In genomic region chr12:39950270-39950801, GRCm38 (mm10) we compare ENCODE assay signal across 13 mouse cellular contexts.
A peak's percentile ranks its signal among the peaks of the same experiment; 100 is the strongest.
DNase-seq lines count a peak whose midpoint lies in the region; ATAC-seq lines count a peak whose summit lies in the region.
"Had no signal": no experiment of that assay in that cellular context is flagged by ENCODE, and none has a peak within 500 bp of the region (broad histone marks: within the 10 kb centered on the region; RNA-seq: fewer than 3 reads in every experiment).

No protein-coding gene starts in this region.

- no peaks in the 10 kb centered on the region for H3K27me3 ChIP-seq in liver, embryonic 16.5 days (ENCODE audit: control insufficient read depth, insufficient read depth, low read depth, low read length)
- no peaks in the 10 kb centered on the region for H3K27me3 ChIP-seq in liver, embryonic 12.5 days (replicated peaks)
- no peaks in the 10 kb centered on the region for H3K27me3 ChIP-seq in intestine, embryonic 14.5 days (replicated peaks; ENCODE audit: control insufficient read depth, insufficient read depth, low read length)
- H3K27me3 ChIP-seq in midbrain, embryonic 11.5 days (ENCODE audit: control insufficient read depth, insufficient read depth, low read length), result no peaks in the 10 kb centered on the region
- no peaks in the 10 kb centered on the region for H3K27me3 ChIP-seq in midbrain, embryonic 13.5 days
- H3K27me3 ChIP-seq: hindbrain, embryonic 12.5 days; limb, embryonic 12.5 days had no signal

- H3K9ac ChIP-seq in liver, embryonic 16.5 days (ENCODE audit: low read depth, low read length), result no peak overlapping the region
- no peak overlapping the region for H3K9ac ChIP-seq in liver, embryonic 12.5 days
- no peak overlapping the region for H3K9ac ChIP-seq in intestine, embryonic 14.5 days (ENCODE audit: low read length)
- no peak overlapping the region for H3K9ac ChIP-seq in midbrain, embryonic 11.5 days (ENCODE audit: low read length)
- no peak overlapping the region for H3K9ac ChIP-seq in midbrain, embryonic 13.5 days (replicated peaks)
- H3K9ac ChIP-seq: hindbrain, embryonic 12.5 days; limb, embryonic 12.5 days had no signal

- H3K4me3 ChIP-seq in liver, embryonic 16.5 days (ENCODE audit: low read depth, low read length), result no peak overlapping the region
- H3K4me3 ChIP-seq in liver, embryonic 12.5 days, result no peak overlapping the region
- H3K4me3 ChIP-seq in intestine, embryonic 14.5 days (ENCODE audit: low read depth, low read length), result no peak overlapping the region
- no peak overlapping the region for H3K4me3 ChIP-seq in midbrain, embryonic 11.5 days (ENCODE audit: low read depth, low read length)
- H3K4me3 ChIP-seq in midbrain, embryonic 13.5 days (replicated peaks), result no peak overlapping the region
- H3K4me3 ChIP-seq: hindbrain, embryonic 12.5 days; limb, embryonic 12.5 days had no signal

- 63% methylated on average over 7 of the region's 7 CpGs for WGBS in liver, embryonic 16.5 days (ENCODE audit: insufficient replicate concordance)
- 73% methylated on average over 7 of the region's 7 CpGs for WGBS in liver, embryonic 12.5 days (ENCODE audit: insufficient replicate concordance)
- 77% methylated on average over 7 of the region's 7 CpGs for WGBS in intestine, embryonic 14.5 days
- 81% methylated on average over 7 of the region's 7 CpGs for WGBS in midbrain, embryonic 11.5 days
- WGBS in midbrain, embryonic 13.5 days, result 86% methylated on average over 7 of the region's 7 CpGs

- DNase-seq in cerebellum, adult 8-10 months, result no peak
- DNase-seq in intestine, embryonic 14.5 days (ENCODE audit: low spot score), result no peak
- peak; percentile 42 to 54 for DNase-seq in right cerebral cortex, postnatal 10 days (ENCODE audit: low spot score in 2 of 2)
- no peak for DNase-seq in midbrain, embryonic 11.5 days (ENCODE audit: low spot score, missing footprints)
- DNase-seq: thymus, adult 2 months had no signal

- peak; percentile 42; the same call in 1 of the 2 replicates for ATAC-seq in cerebellum, adult (ENCODE audit: insufficient number of reproducible peaks, low FRiP score, low TSS enrichment)
- peak; percentile 70 for ATAC-seq in liver, embryonic 16.5 days (ENCODE audit: low read depth)
- no peak for ATAC-seq in liver, embryonic 12.5 days
- 0 out of 2 replicates have a peak, but pooled peaks have one; percentile 60 for ATAC-seq in intestine, embryonic 14.5 days (replicated peaks; ENCODE audit: low FRiP score, low TSS enrichment, low read depth)
- ATAC-seq in midbrain, embryonic 11.5 days (ENCODE audit: low FRiP score), result no peak
- ATAC-seq in midbrain, embryonic 13.5 days, result no peak
- ATAC-seq: activated CD4-positive, CD25-positive, alpha-beta regulatory T cell, adult 4 months had no signal

- H3K4me2 ChIP-seq in liver, embryonic 16.5 days (ENCODE audit: low read depth, low read length), result no peak overlapping the region
- no peak overlapping the region for H3K4me2 ChIP-seq in liver, embryonic 12.5 days
- no peak overlapping the region for H3K4me2 ChIP-seq in intestine, embryonic 14.5 days (ENCODE audit: low read length)
- H3K4me2 ChIP-seq in midbrain, embryonic 11.5 days, result no peak overlapping the region
- H3K4me2 ChIP-seq in midbrain, embryonic 13.5 days (replicated peaks), result no peak overlapping the region
- H3K4me2 ChIP-seq: heart, embryonic 11.5 days; hindbrain, embryonic 12.5 days; limb, embryonic 12.5 days had no signal

- no peaks in the 10 kb centered on the region for H3K36me3 ChIP-seq in liver, embryonic 16.5 days (ENCODE audit: control insufficient read depth, insufficient read depth)
- no peaks in the 10 kb centered on the region for H3K36me3 ChIP-seq in liver, embryonic 12.5 days
- no peaks in the 10 kb centered on the region for H3K36me3 ChIP-seq in intestine, embryonic 14.5 days (ENCODE audit: control insufficient read depth, insufficient read depth, low read length)
- no peaks in the 10 kb centered on the region for H3K36me3 ChIP-seq in midbrain, embryonic 11.5 days (ENCODE audit: control insufficient read depth, insufficient read depth, low read length)
- H3K36me3 ChIP-seq in midbrain, embryonic 13.5 days, result no peaks in the 10 kb centered on the region
- H3K36me3 ChIP-seq: hindbrain, embryonic 12.5 days; limb, embryonic 12.5 days had no signal

- H3K9me3 ChIP-seq in liver, embryonic 16.5 days (replicated peaks; ENCODE audit: control insufficient read depth, low read length), result no peaks in the 10 kb centered on the region
- no peaks in the 10 kb centered on the region for H3K9me3 ChIP-seq in liver, embryonic 12.5 days (replicated peaks)
- H3K9me3 ChIP-seq in intestine, embryonic 14.5 days (ENCODE audit: control insufficient read depth, low read length), result no peaks in the 10 kb centered on the region
- H3K9me3 ChIP-seq in midbrain, embryonic 11.5 days (ENCODE audit: control insufficient read depth, low read length), result no peaks in the 10 kb centered on the region
- no peaks in the 10 kb centered on the region for H3K9me3 ChIP-seq in midbrain, embryonic 13.5 days
- H3K9me3 ChIP-seq: hindbrain, embryonic 12.5 days; limb, embryonic 12.5 days had no signal

- H3K27ac ChIP-seq in liver, embryonic 16.5 days (ENCODE audit: low read length), result no peak overlapping the region
- H3K27ac ChIP-seq in liver, embryonic 12.5 days, result no peak overlapping the region
- no peak overlapping the region for H3K27ac ChIP-seq in intestine, embryonic 14.5 days (ENCODE audit: low read depth)
- H3K27ac ChIP-seq in midbrain, embryonic 11.5 days (ENCODE audit: low read depth, low read length), result no peak overlapping the region
- no peak overlapping the region for H3K27ac ChIP-seq in midbrain, embryonic 13.5 days
- H3K27ac ChIP-seq: hindbrain, embryonic 12.5 days; limb, embryonic 12.5 days had no signal

- no peaks in the 10 kb centered on the region for H3K4me1 ChIP-seq in liver, embryonic 16.5 days (ENCODE audit: control insufficient read depth, low read depth, low read length)
- H3K4me1 ChIP-seq in liver, embryonic 12.5 days, result no peaks in the 10 kb centered on the region
- no peaks in the 10 kb centered on the region for H3K4me1 ChIP-seq in intestine, embryonic 14.5 days (replicated peaks; ENCODE audit: control insufficient read depth, insufficient read depth, low read length)
- H3K4me1 ChIP-seq in midbrain, embryonic 11.5 days (ENCODE audit: control insufficient read depth, insufficient read depth, low read length), result no peaks in the 10 kb centered on the region
- H3K4me1 ChIP-seq in midbrain, embryonic 13.5 days (replicated peaks), result no peaks in the 10 kb centered on the region
- H3K4me1 ChIP-seq: hindbrain, embryonic 12.5 days had no signal

Comparison
In these comparisons a context has a peak if more than half of its experiments do, and no peak if none do; other contexts are left out.
1. ATAC-seq: peak in cerebellum, adult (single experiment), liver, embryonic 16.5 days (single experiment) and intestine, embryonic 14.5 days (single experiment); none in liver, embryonic 12.5 days (single experiment), midbrain, embryonic 11.5 days (single experiment) and midbrain, embryonic 13.5 days (single experiment).
2. DNase-seq: peak in right cerebral cortex, postnatal 10 days (2 of 2); none in cerebellum, adult 8-10 months (single experiment), intestine, embryonic 14.5 days (single experiment) and midbrain, embryonic 11.5 days (single experiment).